Mouse (Mus musculus): Measurements from ENCODE around the gene Ano4. TPM values are rescaled to one million over a fixed set of nuclear protein-coding genes. Genes with fewer than 3 reads are reported as not detected.

Gene Ano4
- total RNA-seq, 2 experiments from 2014 or later, result not detected

- ATAC-seq (replicated peaks; ENCODE audit: poor library complexity, severe bottlenecking), result no peak
These were observed 373.4 kb downstream of the Ano4 start for GRCm38 (mm10) chr10:88970951-88971725.

GRCm38 (mm10) chr10:88968586-88968985, 376.0 kb downstream of the Ano4 start:
- ATAC-seq (replicated peaks; ENCODE audit: poor library complexity, severe bottlenecking), result no peak

- no peak for ATAC-seq (replicated peaks; ENCODE audit: poor library complexity, severe bottlenecking)
These were observed 383.8 kb downstream of the Ano4 start for GRCm38 (mm10) chr10:88960791-88961190.

DNA sequence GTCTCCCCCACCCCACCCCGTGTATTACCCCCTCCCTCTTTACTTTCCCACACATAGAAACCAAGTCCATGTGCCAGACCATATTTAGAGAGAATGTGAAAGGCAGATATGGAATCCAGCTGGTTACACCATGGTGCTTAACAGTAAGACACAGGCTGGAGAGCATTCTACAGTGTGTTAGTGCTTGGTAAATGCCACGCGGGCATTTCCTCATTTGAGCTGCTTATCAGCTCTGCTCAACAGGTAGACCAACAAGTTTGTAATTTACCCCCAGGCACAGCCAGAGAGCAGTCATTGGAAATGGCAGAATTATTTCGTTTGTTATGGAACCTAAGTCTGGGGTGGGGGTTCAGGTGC, 394.3 kb downstream of the Ano4 start:
- ATAC-seq (replicated peaks; ENCODE audit: poor library complexity, severe bottlenecking), result no peak

- no peak for ATAC-seq (replicated peaks; ENCODE audit: poor library complexity, severe bottlenecking)
These were observed 394.8 kb downstream of the Ano4 start for GRCm38 (mm10) chr10:88949649-88950296.

Other genes starting within 250 kb of the Ano4 start
- 13.0 and 17.0 TPM in 2 replicates for gene Gas2l3, start 99.2 kb upstream of the Ano4 start, total RNA-seq (2014; fragmentation: Nextera tagmentation)
- 29.4 and 30.9 TPM in 2 replicates for gene Gas2l3, start 99.2 kb upstream of the Ano4 start, total RNA-seq (2017)
- gene Nr1h4, start 188.8 kb upstream of the Ano4 start, total RNA-seq (2014; fragmentation: Nextera tagmentation), result not detected in 2 replicates
- not detected in 2 replicates for gene Nr1h4, start 188.8 kb upstream of the Ano4 start, total RNA-seq (2017)